Mouse (Mus musculus) stomach, postnatal 0 days (tissue): ENCODE measurements around the gene Ank3. TPM values are rescaled to one million over a fixed set of nuclear protein-coding genes. Genes with fewer than 3 reads are reported as not detected.

Experiments
- ATAC-seq: fragments of 200-750 bp; cut with Nextera tagmentation; 2 replicates; pipeline ENCODE4 v1.8.0; 2017; ENCODE audit not compliant: low FRiP score, low TSS enrichment
- DNase-seq: peaks from one replicate; pipeline ENCODE4 v3.0.0-alpha.2; 2016; ENCODE audit warnings: low spot score
- H3K27ac ChIP-seq: fragments of 300-500 bp; sonication (generic); replicated peaks from 2 replicates; pipeline ENCODE4 v1.5.1; 2014; ENCODE audit warnings: mild to moderate bottlenecking, control low read depth
- H3K27me3 ChIP-seq: fragments of 300-500 bp; sonication (generic); 2 replicates; pipeline ENCODE4 v1.6.1; 2014; ENCODE audit warnings: low read length; ENCODE audit not compliant: control insufficient read depth, insufficient read depth
- H3K36me3 ChIP-seq: fragments of 300-500 bp; sonication (generic); 2 replicates; pipeline ENCODE4 v1.6.1; 2014; ENCODE audit warnings: low read length, mixed read lengths; ENCODE audit not compliant: control insufficient read depth, insufficient read depth
- H3K4me1 ChIP-seq: fragments of 300-500 bp; sonication (generic); replicated peaks from 2 replicates; pipeline ENCODE4 v1.6.1; 2014; ENCODE audit warnings: antibody characterized with exemption; ENCODE audit not compliant: control insufficient read depth, insufficient read depth
- H3K4me2 ChIP-seq: fragments of 300-500 bp; sonication (generic); replicated peaks from 2 replicates; pipeline ENCODE4 v1.6.1; 2014; ENCODE audit warnings: low read depth, mild to moderate bottlenecking, control low read depth, moderate library complexity
- H3K4me3 ChIP-seq: fragments of 300-500 bp; sonication (generic); 2 replicates; pipeline ENCODE4 v1.5.1; 2014; ENCODE audit warnings: low read depth, low read length, control low read depth
- H3K9ac ChIP-seq: fragments of 300-500 bp; sonication (generic); 2 replicates; pipeline ENCODE4 v1.6.1; 2014; ENCODE audit warnings: mild to moderate bottlenecking, low read length, control low read depth, mixed read lengths
- H3K9me3 ChIP-seq: fragments of 300-500 bp; sonication (generic); 2 replicates; pipeline ENCODE4 v1.6.1; 2016; ENCODE audit warnings: low read length; ENCODE audit not compliant: control insufficient read depth
- CTCF ChIP-seq: IDR thresholded peaks from 2 replicates; pipeline ENCODE4 v1.5.1; 2016; ENCODE audit warnings: antibody characterized with exemption, low read depth, mild to moderate bottlenecking, moderate library complexity
- EP300 ChIP-seq: optimal IDR thresholded peaks from 2 replicates; pipeline ENCODE3; 2016; ENCODE audit warnings: antibody characterized with exemption
- WGBS: fragments of 180-500 bp; shearing (Covaris S2); extraction: QIAGEN DNeasy Blood & Tissue Kit; methylation state at CpG from one replicate; pipeline ENCODE4 v1.1.7; 2014; 5-methylcytosine and 5-hydroxymethylcytosine counted together
- polyA plus RNA-seq: library from polyadenylated mRNA; unstranded; fragments of >200 nt; fragmentation: Nextera tagmentation; extraction: Ambion mirVana; gene quantifications from 2 replicates; pipeline ENCODE4 v1.2.1, GENCODE M21; 2015

Ank3 gene
- polyA plus RNA-seq, 1 experiment from 2014 or later, result 16.0 TPM

DNA sequence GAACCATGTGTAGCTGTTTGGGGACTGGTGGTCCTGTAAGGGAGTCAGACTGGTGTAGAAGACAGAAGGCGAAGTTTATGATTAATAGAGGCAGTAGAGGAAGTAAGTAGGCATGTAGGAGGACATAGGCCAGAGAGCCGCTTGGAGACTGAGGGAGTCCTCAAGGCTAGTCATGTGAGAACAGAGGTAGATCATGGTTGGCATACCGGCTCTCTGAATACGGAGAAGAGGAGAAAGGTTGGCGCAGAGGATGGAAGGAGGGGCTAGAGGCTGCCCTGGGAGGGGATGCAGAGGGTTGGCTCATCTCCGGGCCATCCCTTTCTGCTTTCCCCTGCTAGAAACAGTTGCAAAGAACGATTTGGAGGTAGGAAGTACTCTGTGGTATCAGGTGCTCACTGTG, 328.2 kb downstream of the Ank3 start:
- ATAC-seq (no peak), DNase-seq (no peak)
- TF ChIP-seq CTCF (no peak), EP300 (no peak)
- H3K4me1 ChIP-seq, result no peaks in the 10 kb centered on the region
- no peaks in the 10 kb centered on the region for H3K27me3 ChIP-seq
- H3K9me3 ChIP-seq, result no peaks in the 10 kb centered on the region
- H3K4me2 ChIP-seq, result no peak overlapping the region
- no peak overlapping the region for H3K4me3 ChIP-seq
- 92% methylated on average over 7 of the region's 7 CpGs for WGBS
- H3K27ac ChIP-seq, result no peak overlapping the region
- H3K36me3 ChIP-seq, result no peaks in the 10 kb centered on the region
- no peak overlapping the region for H3K9ac ChIP-seq

DNA sequence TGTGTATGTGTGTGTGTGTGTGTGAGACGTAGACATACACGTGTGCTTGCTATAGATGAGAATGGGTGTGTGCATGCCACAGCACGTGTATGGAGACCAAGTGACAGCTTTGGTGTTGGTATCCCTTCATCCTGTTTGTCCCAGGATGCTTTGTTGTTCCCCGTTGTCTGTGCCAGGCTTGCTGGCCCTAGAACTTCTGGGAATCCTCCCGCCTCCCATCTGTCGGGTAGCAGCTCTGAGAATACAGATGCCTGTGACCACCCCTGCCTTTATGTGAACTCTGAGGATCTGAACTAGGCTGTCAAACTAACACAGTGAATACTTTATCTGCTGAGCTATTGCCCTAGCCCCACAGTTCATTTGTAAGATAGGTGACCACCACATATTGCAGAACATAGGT, 330.3 kb downstream of the Ank3 start:
- WGBS, result 74% methylated on average over 6 of the region's 6 CpGs
- H3K9ac ChIP-seq, result no peak overlapping the region
- H3K4me2 ChIP-seq, result no peak overlapping the region
- no peaks in the 10 kb centered on the region for H3K36me3 ChIP-seq
- no peaks in the 10 kb centered on the region for H3K4me1 ChIP-seq
- H3K27ac ChIP-seq, result no peak overlapping the region
- no peak for DNase-seq
- TF ChIP-seq CTCF, result no peak
- TF ChIP-seq EP300, result no peak
- no peaks in the 10 kb centered on the region for H3K27me3 ChIP-seq
- H3K4me3 ChIP-seq, result no peak overlapping the region
- no peaks in the 10 kb centered on the region for H3K9me3 ChIP-seq
- ATAC-seq, result no peak

- no peaks in the 10 kb centered on the region for H3K36me3 ChIP-seq
- H3K27me3 ChIP-seq, result no peaks in the 10 kb centered on the region
Observed at GRCm38 (mm10) chr10:69730351-69730871, 331.8 kb downstream of the Ank3 start.

DNA sequence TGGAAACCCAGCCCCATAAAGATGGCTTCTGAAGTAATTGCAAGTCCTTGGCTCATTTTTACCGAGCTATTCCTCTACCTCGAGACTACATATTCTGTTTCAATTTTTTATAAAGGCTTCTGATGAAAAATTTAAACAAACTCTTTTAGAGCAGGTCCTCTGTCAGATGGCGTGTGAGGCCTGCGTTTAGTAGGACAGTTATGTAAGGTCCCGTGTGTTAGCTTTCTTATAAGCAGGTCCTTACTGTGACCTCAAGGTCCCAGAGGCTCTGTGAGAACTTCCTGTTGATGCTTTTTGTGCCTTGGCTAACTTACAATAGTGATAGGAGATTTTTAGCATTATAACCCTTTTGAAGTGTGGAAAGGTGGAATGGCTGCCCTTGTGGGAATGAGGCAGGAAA, 332.8 kb downstream of the Ank3 start:
- TF ChIP-seq EP300 (no peak), CTCF (no peak)
- Histone ChIP-seq H3K9me3 (no peaks in the 10 kb centered on the region), H3K9ac (no peak overlapping the region), H3K4me2 (no peak overlapping the region), H3K36me3 (no peaks in the 10 kb centered on the region), H3K27ac (no peak overlapping the region), H3K4me3 (no peak overlapping the region), H3K4me1 (no peaks in the 10 kb centered on the region), H3K27me3 (no peaks in the 10 kb centered on the region)
- DNase-seq, result no peak
- 70% methylated on average over 5 of the region's 5 CpGs for WGBS
- no peak for ATAC-seq

More at GRCm38 (mm10) chr10:69730351-69730871, 331.8 kb downstream of the Ank3 start:
- ATAC-seq, result no peak
- Histone ChIP-seq H3K4me3 (no peak overlapping the region), H3K27ac (no peak overlapping the region), H3K4me1 (no peaks in the 10 kb centered on the region), H3K4me2 (no peak overlapping the region), H3K9ac (no peak overlapping the region), H3K9me3 (no peaks in the 10 kb centered on the region)
- 45% methylated on average over 10 of the region's 10 CpGs for WGBS
- no peak for DNase-seq
- TF ChIP-seq CTCF (no peak), EP300 (no peak)

DNA sequence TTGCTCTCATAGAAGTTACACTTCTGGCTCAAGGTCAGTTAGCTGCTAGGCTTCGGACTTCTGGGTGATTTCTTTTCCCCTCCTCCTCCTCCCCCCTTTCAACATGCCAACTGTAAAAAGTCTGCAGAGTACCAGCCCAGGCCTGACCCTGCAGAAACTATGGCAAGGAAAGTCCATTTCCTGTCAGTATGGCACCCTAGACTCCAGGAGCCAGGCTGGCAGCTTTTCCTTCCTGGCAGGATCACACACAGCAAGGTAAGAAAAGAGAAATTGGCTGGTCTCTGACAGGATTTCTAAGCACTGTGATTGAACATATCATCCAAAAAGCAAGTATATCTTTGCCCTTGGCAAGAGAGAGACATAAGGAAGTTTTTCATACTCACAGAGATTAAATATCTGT, 333.3 kb downstream of the Ank3 start:
- H3K9ac ChIP-seq, result no peak overlapping the region
- H3K9me3 ChIP-seq, result no peaks in the 10 kb centered on the region
- H3K4me2 ChIP-seq, result no peak overlapping the region
- H3K27me3 ChIP-seq, result no peaks in the 10 kb centered on the region
- TF ChIP-seq EP300 (no peak), CTCF (no peak)
- no peak for ATAC-seq
- 60% methylated on average over 1 of the region's 1 CpGs for WGBS
- H3K36me3 ChIP-seq, result no peaks in the 10 kb centered on the region
- no peak for DNase-seq
- H3K4me3 ChIP-seq, result no peak overlapping the region
- no peaks in the 10 kb centered on the region for H3K4me1 ChIP-seq
- H3K27ac ChIP-seq, result no peak overlapping the region

GRCm38 (mm10) chr10:69736241-69736640, 337.7 kb downstream of the Ank3 start:
- no peak overlapping the region for H3K4me3 ChIP-seq
- WGBS, result 76% methylated on average over 7 of the region's 7 CpGs
- no peak overlapping the region for H3K27ac ChIP-seq
- H3K4me1 ChIP-seq, result no peaks in the 10 kb centered on the region
- ATAC-seq (no peak), DNase-seq (no peak)
- H3K27me3 ChIP-seq, result no peaks in the 10 kb centered on the region
- no peak overlapping the region for H3K4me2 ChIP-seq
- TF ChIP-seq CTCF (no peak), EP300 (no peak)
- no peak overlapping the region for H3K9ac ChIP-seq
- no peaks in the 10 kb centered on the region for H3K9me3 ChIP-seq
- H3K36me3 ChIP-seq, result no peaks in the 10 kb centered on the region
